Mouse (Mus musculus) lung, embryonic 16.5 days (tissue): ENCODE measurements around the gene Usp47. TPM values are rescaled to one million over a fixed set of nuclear protein-coding genes. Genes with fewer than 3 reads are reported as not detected.

Experiments
- ATAC-seq: fragments of 200-750 bp; cut with Nextera tagmentation; 2 replicates; pipeline ENCODE4 v1.8.0; 2017; ENCODE audit warnings: low read depth, mild to moderate bottlenecking, moderate library complexity
- H3K27ac ChIP-seq: fragments of 300-500 bp; sonication (generic); 2 replicates; pipeline ENCODE4 v1.5.1; 2014; ENCODE audit warnings: mild to moderate bottlenecking, control low read depth, low read length
- H3K27me3 ChIP-seq: fragments of 300-500 bp; sonication (generic); 2 replicates; pipeline ENCODE4 v1.6.1; 2014; ENCODE audit warnings: low read depth, low read length, mixed read lengths; ENCODE audit not compliant: control insufficient read depth, insufficient read depth
- H3K36me3 ChIP-seq: fragments of 300-500 bp; sonication (generic); 2 replicates; pipeline ENCODE4 v1.6.1; 2014; ENCODE audit warnings: low read length; ENCODE audit not compliant: control insufficient read depth, insufficient read depth
- H3K4me1 ChIP-seq: fragments of 300-500 bp; sonication (generic); replicated peaks from 2 replicates; pipeline ENCODE4 v1.6.1; 2014; ENCODE audit warnings: low read length, mixed read lengths; ENCODE audit not compliant: control insufficient read depth, insufficient read depth
- H3K4me2 ChIP-seq: fragments of 300-500 bp; sonication (generic); 2 replicates; pipeline ENCODE4 v1.6.1; 2014; ENCODE audit warnings: low read depth, low read length, control low read depth
- H3K4me3 ChIP-seq: fragments of 300-500 bp; sonication (generic); 2 replicates; pipeline ENCODE4 v1.5.1; 2014; ENCODE audit warnings: mild to moderate bottlenecking, low read length, control low read depth
- H3K9ac ChIP-seq: fragments of 300-500 bp; sonication (generic); 2 replicates; pipeline ENCODE4 v1.6.1; 2014; ENCODE audit warnings: low read length, control low read depth
- H3K9me3 ChIP-seq: fragments of 300-500 bp; sonication (generic); 2 replicates; pipeline ENCODE4 v1.6.1; 2016; ENCODE audit warnings: low read length; ENCODE audit not compliant: control insufficient read depth
- WGBS: fragments of 180-500 bp; shearing (Covaris S2); extraction: QIAGEN DNeasy Blood & Tissue Kit; methylation state at CpG from one replicate; pipeline ENCODE4 v1.1.7; 2014; 5-methylcytosine and 5-hydroxymethylcytosine counted together
- polyA plus RNA-seq: library from polyadenylated mRNA; unstranded; fragments of >200 nt; fragmentation: Nextera tagmentation; extraction: Ambion mirVana; gene quantifications from 2 replicates; pipeline ENCODE4 v1.2.1, GENCODE M21; 2015

Gene Usp47
- polyA plus RNA-seq, 1 experiment from 2014 or later = 71.5 TPM

DNA sequence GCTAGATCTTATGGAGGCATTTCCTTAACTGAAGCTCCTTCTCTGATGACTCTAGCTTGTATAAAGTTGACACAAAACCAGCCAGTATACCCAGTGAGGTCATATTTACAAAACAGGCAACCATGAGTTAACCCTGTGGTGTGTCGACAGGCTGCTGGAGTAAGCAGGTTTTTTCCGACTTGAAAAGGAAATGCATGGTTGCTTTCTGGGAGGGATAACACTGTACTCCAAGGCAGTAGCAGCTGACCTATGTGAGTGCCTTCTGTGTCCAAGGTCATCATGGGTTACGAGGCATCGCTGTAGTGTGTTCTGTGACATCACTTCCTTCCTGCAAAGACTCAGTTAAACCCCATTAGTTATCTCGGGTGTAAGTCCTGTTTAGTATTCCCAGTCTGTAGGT, 79.6 kb downstream of the Usp47 start:
- Histone ChIP-seq H3K27ac (no peak overlapping the region), H3K4me2 (no peak overlapping the region), H3K4me1 (no peaks in the 10 kb centered on the region), H3K9me3 (no peaks in the 10 kb centered on the region), H3K27me3 (no peaks in the 10 kb centered on the region), H3K4me3 (no peak overlapping the region), H3K9ac (no peak overlapping the region), H3K36me3 (peaks cover 36% of the 10 kb centered on the region)
- no peak for ATAC-seq
- 67% methylated on average over 5 of the region's 5 CpGs for WGBS

DNA sequence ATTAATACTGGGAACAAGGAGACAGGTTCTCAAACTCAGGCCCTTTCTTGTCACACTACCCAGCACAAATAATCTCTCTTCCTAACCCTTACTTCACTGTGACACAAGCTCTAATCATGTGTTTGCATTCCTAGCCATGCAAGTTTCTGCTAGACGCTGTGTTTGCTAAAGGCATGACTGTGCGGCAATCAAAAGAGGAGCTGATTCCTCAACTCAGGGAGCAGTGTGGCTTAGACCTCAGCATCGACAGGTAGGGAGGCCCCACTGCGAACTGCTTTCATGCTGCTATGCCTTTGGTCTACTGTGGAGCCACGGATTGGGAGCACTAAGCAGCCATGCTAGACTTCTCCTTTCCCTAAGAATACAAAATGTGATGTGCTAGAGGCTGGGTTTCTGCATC, 80.5 kb downstream of the Usp47 start:
- no peak overlapping the region for H3K27ac ChIP-seq
- 67% methylated on average over 5 of the region's 5 CpGs for WGBS
- no peaks in the 10 kb centered on the region for H3K9me3 ChIP-seq
- no peak overlapping the region for H3K9ac ChIP-seq
- no peak overlapping the region for H3K4me3 ChIP-seq
- ATAC-seq = no peak
- no peaks in the 10 kb centered on the region for H3K4me1 ChIP-seq
- H3K27me3 ChIP-seq = no peaks in the 10 kb centered on the region
- no peak overlapping the region for H3K4me2 ChIP-seq
- peaks cover 38% of the 10 kb centered on the region for H3K36me3 ChIP-seq

DNA sequence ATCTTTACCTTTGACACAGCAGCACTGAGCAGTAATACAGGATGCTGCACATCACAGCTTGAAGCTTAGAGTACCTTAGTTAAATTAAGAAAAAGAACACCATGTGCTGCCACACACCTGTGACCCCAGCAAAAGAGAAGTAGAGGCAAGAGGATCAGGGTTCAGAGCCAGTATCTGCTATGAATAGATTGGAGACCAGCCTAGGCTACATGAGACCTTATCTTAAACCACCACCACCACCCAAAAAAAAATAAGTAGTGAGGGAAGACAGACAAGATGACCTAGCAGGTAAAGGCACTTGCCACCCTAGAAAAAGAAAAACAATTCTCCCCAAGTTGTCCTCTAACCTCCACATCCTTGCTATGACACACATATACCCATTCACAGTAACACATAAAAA, 85.5 kb downstream of the Usp47 start:
- Histone ChIP-seq H3K4me1 (no peaks in the 10 kb centered on the region), H3K36me3 (peaks cover 46% of the 10 kb centered on the region), H3K4me2 (no peak overlapping the region), H3K4me3 (no peak overlapping the region), H3K27me3 (no peaks in the 10 kb centered on the region), H3K27ac (no peak overlapping the region), H3K9ac (no peak overlapping the region), H3K9me3 (no peaks in the 10 kb centered on the region)
- no peak for ATAC-seq

DNA sequence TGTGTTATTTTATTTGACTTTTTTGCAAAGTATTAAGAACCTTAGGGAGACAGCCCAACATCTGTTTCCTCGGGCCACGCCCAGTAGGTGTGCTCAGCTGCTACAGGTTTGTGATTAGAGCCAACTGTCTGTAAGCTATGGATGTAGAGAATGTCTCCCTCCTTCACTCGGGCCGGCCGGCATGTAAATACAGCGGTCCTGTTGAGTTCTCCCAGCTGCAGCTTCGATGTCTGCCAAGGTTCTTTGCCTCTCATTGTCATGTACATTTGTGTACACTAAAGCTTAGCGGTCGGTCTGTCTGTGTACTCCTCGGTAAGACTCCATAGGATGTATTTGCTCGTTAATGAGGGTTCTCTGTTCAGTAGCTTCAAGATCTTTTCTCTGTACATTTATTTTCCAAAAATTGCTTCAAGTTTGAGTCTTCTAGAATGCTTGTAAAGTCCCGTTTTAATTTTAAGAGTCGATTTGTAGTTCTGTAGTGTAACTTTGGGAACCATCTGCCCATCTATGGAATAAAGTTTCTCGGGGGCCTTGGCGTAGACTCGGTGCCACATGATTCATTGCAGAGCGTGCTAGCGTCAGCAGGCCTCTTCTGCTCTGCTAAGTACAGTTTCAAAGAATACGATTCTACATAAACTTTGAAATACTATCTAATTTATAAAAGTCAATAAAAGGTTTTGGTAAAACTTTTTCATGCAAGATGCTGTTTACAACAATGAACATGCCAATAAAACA, 87.5 kb downstream of the Usp47 start:
- no peak overlapping the region for H3K4me2 ChIP-seq
- peak; percentile 26; the same call in 1 of the 2 replicates for ATAC-seq
- no peaks in the 10 kb centered on the region for H3K9me3 ChIP-seq
- H3K36me3 ChIP-seq = peaks cover 44% of the 10 kb centered on the region
- 79% methylated on average over 19 of the region's 19 CpGs for WGBS
- H3K4me1 ChIP-seq = no peaks in the 10 kb centered on the region
- H3K27me3 ChIP-seq = no peaks in the 10 kb centered on the region
- H3K27ac ChIP-seq = no peak overlapping the region
- H3K4me3 ChIP-seq = no peak overlapping the region
- H3K9ac ChIP-seq = no peak overlapping the region

DNA sequence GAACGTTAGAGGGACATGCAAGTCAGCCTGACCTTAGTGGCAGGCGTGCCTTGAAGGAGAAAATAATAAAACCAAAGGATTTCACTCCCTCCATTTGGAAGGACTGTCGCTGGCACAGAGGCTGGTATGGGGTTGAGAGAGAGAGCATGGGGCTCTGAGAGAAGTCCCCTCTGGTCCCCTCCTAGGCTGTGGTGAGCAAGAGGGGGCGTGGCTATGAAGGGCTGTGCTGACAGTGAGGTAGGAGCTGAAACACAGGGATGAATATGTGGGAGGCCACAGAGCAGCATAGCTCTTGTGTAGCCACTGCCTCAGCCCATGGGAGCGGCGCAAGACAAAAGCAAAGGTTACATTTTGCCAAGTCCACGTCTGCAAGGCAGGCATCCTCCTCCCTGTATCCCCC, 94.2 kb downstream of the Usp47 start:
- Histone ChIP-seq H3K4me2 (no peak overlapping the region), H3K9me3 (no peaks in the 10 kb centered on the region), H3K4me3 (no peak overlapping the region), H3K4me1 (peaks cover 4% of the 10 kb centered on the region; the same call in 1 of the 2 replicates), H3K36me3 (no peaks in the 10 kb centered on the region; the same call in 1 of the 2 replicates), H3K27me3 (no peaks in the 10 kb centered on the region), H3K27ac (no peak overlapping the region), H3K9ac (no peak overlapping the region)
- no peak for ATAC-seq
- WGBS = 82% methylated on average over 7 of the region's 7 CpGs

DNA sequence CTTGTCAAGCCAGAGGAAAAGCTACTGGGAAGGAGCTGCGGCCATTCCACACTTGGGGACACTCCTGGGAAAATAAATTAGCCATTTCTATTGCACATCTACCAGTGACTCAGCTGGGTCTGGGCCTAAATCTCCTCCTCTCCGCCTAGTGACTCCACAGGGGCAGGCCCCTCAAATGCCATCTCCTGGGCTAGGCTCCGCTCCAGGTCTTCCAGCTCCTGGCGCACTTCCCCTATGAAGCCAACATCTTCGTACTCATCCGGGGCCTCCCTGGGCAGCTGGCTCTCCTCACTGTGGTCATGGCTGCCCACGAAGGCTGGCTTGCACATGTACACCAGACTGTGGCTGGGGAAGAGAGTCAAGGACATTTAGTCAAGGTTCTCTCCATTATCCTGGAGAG, 94.8 kb downstream of the Usp47 start:
- WGBS = 82% methylated on average over 7 of the region's 7 CpGs
- Histone ChIP-seq H3K4me2 (no peak overlapping the region), H3K27me3 (no peaks in the 10 kb centered on the region), H3K27ac (no peak overlapping the region), H3K9ac (no peak overlapping the region), H3K4me1 (peaks cover 4% of the 10 kb centered on the region; the same call in 1 of the 2 replicates), H3K9me3 (no peaks in the 10 kb centered on the region), H3K4me3 (no peak overlapping the region), H3K36me3 (no peaks in the 10 kb centered on the region)
- ATAC-seq = no peak

DNA sequence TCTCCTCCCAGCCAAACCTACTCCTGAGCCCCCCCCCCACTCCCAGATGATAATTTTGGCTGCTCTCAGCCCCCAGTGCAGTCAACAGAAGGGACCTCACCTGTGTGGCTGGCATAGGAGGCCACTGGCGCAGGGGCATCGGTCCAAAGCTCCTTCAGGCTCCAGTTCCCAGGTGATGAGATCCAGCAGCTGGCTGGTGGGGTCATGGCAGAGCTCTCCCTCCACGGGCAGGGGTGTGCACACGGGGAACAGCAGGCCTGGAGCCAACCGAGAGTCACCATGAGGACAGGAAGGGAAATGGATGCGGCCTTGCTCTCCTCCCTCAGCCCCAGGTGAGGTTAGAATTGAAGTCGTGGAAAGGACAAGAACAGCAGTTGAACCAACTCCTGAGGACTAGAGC, 95.9 kb downstream of the Usp47 start:
- Histone ChIP-seq H3K9ac (no peak overlapping the region), H3K27ac (no peak overlapping the region), H3K36me3 (no peaks in the 10 kb centered on the region), H3K4me2 (no peak overlapping the region), H3K9me3 (no peaks in the 10 kb centered on the region), H3K4me1 (peaks cover 4% of the 10 kb centered on the region; the same call in 1 of the 2 replicates), H3K27me3 (no peaks in the 10 kb centered on the region), H3K4me3 (no peak overlapping the region)
- ATAC-seq = no peak
- WGBS = 76% methylated on average over 7 of the region's 7 CpGs

DNA sequence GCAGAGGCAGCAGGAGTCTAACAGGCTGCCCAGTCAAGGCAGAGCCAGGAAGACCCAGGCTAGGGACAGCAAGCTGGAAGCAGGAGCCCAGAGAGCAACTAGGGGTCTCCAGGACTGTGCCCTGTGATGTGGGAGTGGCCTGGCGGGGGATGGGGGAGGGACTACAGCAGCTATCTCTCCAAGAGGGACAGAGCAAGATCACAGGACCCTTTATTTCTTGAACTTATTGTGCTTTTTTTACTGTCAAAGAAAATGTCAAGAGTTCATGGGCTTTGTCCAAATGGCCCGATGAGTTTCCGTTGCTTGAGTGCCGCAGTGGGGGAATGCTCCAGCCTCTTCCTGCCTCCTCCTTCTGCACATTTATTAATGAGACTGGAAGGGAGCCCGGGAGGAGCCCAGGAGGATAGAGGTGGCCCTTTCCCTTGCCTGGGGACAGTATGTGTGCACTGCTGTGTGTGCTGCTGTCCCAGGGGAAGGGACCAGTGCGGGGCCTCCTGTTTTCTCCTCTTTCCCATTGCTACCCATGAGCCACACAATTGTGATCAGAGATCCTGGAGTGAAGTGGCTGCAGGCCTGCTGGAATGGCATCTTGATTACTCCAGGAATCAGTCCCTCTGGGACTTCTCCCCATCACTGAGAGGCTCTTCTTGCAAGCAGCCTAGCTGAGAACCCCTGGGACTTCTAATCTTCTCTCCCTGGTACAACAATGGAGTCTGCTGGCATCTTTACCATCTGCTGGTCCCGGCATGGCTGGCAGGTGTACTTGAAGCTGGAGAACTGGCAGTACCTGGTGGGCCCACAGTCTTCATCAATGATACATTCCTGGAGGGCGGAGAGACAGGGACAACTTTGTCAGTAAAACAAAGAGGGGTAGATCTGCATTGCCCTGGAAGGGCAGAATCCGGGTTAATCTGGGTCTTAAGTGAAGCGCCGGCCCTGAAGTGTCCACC, 97.8 kb downstream of the Usp47 start:
- ATAC-seq = peak; percentile 54; the same call in 1 of the 2 replicates
- whole genome bisulfite sequencing = 63% methylated on average over 11 of the region's 11 CpGs
- H3K27ac ChIP-seq = no peak overlapping the region
- H3K9ac ChIP-seq = no peak overlapping the region
- peaks cover 4% of the 10 kb centered on the region; the same call in 1 of the 2 replicates for H3K4me1 ChIP-seq
- no peak overlapping the region for H3K4me2 ChIP-seq
- no peak overlapping the region for H3K4me3 ChIP-seq
- H3K36me3 ChIP-seq = no peaks in the 10 kb centered on the region
- H3K27me3 ChIP-seq = no peaks in the 10 kb centered on the region
- no peaks in the 10 kb centered on the region for H3K9me3 ChIP-seq

DNA sequence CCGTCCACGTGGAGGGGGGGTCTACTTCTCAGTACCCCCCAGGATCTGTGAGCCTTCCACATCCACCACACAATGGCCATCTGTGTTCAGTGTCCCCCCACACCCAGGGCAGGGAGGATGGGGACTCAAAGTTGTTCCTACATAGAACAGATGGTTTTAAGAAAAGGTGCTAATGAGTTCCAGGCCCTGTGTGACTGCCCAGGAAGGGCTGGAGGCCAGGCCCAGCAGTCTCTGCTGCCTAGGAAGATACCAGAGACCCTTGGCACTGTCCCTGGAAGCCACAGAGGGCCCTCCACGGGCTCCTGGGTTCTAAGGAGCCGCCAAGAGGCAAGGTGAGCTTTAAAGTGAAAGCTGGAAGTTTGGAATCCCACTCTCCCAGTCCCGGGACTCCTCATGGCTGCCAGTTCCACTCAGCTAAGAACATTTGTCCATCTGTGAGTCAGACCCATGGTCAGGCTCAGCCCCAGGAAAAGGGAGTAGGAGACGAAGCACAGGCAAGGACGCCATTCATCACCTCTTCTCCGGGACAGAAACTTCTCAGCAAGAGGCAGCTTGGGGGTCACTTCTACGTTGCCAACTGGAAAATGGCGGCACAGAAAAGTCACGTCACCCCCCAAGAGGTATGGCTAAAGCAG, 98.7 kb downstream of the Usp47 start:
- Histone ChIP-seq H3K4me1 (peaks cover 4% of the 10 kb centered on the region; the same call in 1 of the 2 replicates), H3K4me2 (no peak overlapping the region), H3K36me3 (no peaks in the 10 kb centered on the region), H3K9ac (no peak overlapping the region), H3K4me3 (no peak overlapping the region), H3K27me3 (no peaks in the 10 kb centered on the region), H3K27ac (no peak overlapping the region), H3K9me3 (no peaks in the 10 kb centered on the region)
- 75% methylated on average over 11 of the region's 11 CpGs for WGBS
- ATAC-seq = no peak
